4 mouse cellular contexts compared by ENCODE assay signal in the genomic region with DNA sequence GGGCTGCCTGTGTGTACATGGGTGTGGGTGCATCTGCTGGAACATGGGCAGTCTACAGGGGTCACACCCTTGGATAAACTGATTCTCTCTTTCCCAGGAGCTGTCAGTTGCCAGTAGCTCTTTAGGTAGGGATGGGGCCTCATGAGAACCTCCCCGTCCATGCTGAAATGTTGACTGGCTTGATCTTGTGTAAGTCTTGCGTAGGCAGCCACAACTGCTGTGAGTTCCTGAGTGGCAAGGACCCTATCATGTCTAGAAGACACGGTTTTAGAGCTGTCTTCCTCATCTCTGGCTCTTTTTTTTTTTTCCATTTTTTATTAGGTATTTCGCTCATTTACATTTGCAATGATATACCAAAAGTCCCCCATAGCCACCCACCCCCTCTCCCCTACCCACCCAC.
ATAC-seq lines count a peak whose summit lies in the region.

No protein-coding gene starts in this region.

- peak; percentile 92 for ATAC-seq in granulocyte monocyte progenitor cell, adult 5-6 weeks (replicated peaks; ENCODE audit: poor library complexity, severe bottlenecking)
- peak; percentile 92 for ATAC-seq in megakaryocyte, adult 5-6 weeks (ENCODE audit: poor library complexity, severe bottlenecking)
- ATAC-seq in megakaryocyte progenitor cell, adult 5-6 weeks (replicated peaks; ENCODE audit: poor library complexity): peak; percentile 72
- 0 out of 2 replicates have a peak, but pooled peaks have one; percentile 47 for ATAC-seq in monocyte, adult 5-6 weeks (replicated peaks; ENCODE audit: insufficient number of reproducible peaks, low FRiP score, low TSS enrichment, poor library complexity, severe bottlenecking)

Comparison
In these comparisons a context has a peak if more than half of its experiments do, and no peak if none do; other contexts are left out.
1. Peak in every context shown above with its lines: ATAC-seq.